Mouse (Mus musculus) heart, embryonic 14.5 days (tissue): ENCODE measurements at regions not wholly inside any gene's neighbourhood (a gene's known extent, or its start where the extent isn't known, plus 50 kb on each side); places are given as distances from the start of the nearest gene placed in this dataset.

Experiments used
- ATAC-seq: fragments of 200-750 bp; cut with Nextera tagmentation; 2 replicates; pipeline ENCODE4 v1.8.0; 2017; ENCODE audit warnings: low read depth, moderate TSS enrichment; ENCODE audit not compliant: insufficient number of reproducible peaks, insufficient read depth, low FRiP score
- H3K27ac ChIP-seq, 2 experiments: fragments of 200-500 bp in 1 of 2; fragments of 300-500 bp in 1 of 2; sonication (generic) in 1 of 2; replicated peaks in 1 of 2; 2 replicates each; pipeline ENCODE4 v1.5.1; 2012 to 2014; ENCODE audit warnings: low read depth in 2 of 2, low read length in 2 of 2, control low read depth in 1 of 2, mild to moderate bottlenecking in 1 of 2, mixed read lengths in 1 of 2; ENCODE audit not compliant: control insufficient read depth in 1 of 2, insufficient read depth in 1 of 2
- H3K27me3 ChIP-seq: fragments of 300-500 bp; sonication (generic); 2 replicates; pipeline ENCODE4 v1.6.1; 2014; ENCODE audit warnings: mild to moderate bottlenecking, low read length, control low read depth; ENCODE audit not compliant: control insufficient read depth, insufficient read depth
- H3K36me3 ChIP-seq: fragments of 300-500 bp; sonication (generic); 2 replicates; pipeline ENCODE4 v1.6.1; 2014; ENCODE audit warnings: mild to moderate bottlenecking, control low read depth, low read length, mixed read lengths; ENCODE audit not compliant: control insufficient read depth, insufficient read depth
- H3K4me1 ChIP-seq, 2 experiments: fragments of 200-500 bp in 1 of 2; fragments of 300-500 bp in 1 of 2; sonication (generic) in 1 of 2; 2 replicates each; pipeline ENCODE4 v1.6.1; 2012 to 2014; ENCODE audit warnings: low read length in 2 of 2, control low read depth in 1 of 2, mixed read lengths in 1 of 2; ENCODE audit not compliant: control insufficient read depth in 2 of 2, insufficient read depth in 2 of 2
- H3K4me2 ChIP-seq: fragments of 300-500 bp; sonication (generic); 2 replicates; pipeline ENCODE4 v1.6.1; 2014; ENCODE audit warnings: mild to moderate bottlenecking, low read length
- H3K4me3 ChIP-seq, 2 experiments: fragments of 200-500 bp in 1 of 2; fragments of 300-500 bp in 1 of 2; sonication (generic) in 1 of 2; 2 replicates each; pipeline ENCODE4 v1.5.1; 2012 to 2014; ENCODE audit warnings: low read length in 2 of 2, mild to moderate bottlenecking in 2 of 2, control low read depth in 1 of 2, low read depth in 1 of 2, moderate library complexity in 1 of 2; ENCODE audit not compliant: control insufficient read depth in 1 of 2, insufficient read depth in 1 of 2
- H3K9ac ChIP-seq: fragments of 300-500 bp; sonication (generic); 2 replicates; pipeline ENCODE4 v1.6.1; 2014; ENCODE audit warnings: mild to moderate bottlenecking, low read length
- H3K9me3 ChIP-seq: fragments of 300-500 bp; sonication (generic); 2 replicates; pipeline ENCODE4 v1.6.1; 2016; ENCODE audit warnings: low read length, control low read depth; ENCODE audit not compliant: control insufficient read depth
- WGBS: fragments of 180-500 bp; shearing (Covaris S2); extraction: QIAGEN DNeasy Blood & Tissue Kit; methylation state at CpG from one replicate; pipeline ENCODE4 v1.1.7; 2014; 5-methylcytosine and 5-hydroxymethylcytosine counted together

- Histone ChIP-seq H3K27ac (no peak overlapping the region), H3K4me3 (no peak overlapping the region), H3K27me3 (no peaks in the 10 kb centered on the region), H3K9ac (no peak overlapping the region), H3K4me2 (no peak overlapping the region), H3K36me3 (no peaks in the 10 kb centered on the region), H3K9me3 (no peaks in the 10 kb centered on the region), H3K4me1 (no peaks in the 10 kb centered on the region)
- WGBS, result 51% methylated on average over 5 of the region's 5 CpGs
- ATAC-seq, result no peak
Observed at GRCm38 (mm10) chr6:51760372-51760771, 236.7 kb downstream of the Snx10 start.

- no peaks in the 10 kb centered on the region for H3K9me3 ChIP-seq
Observed at GRCm38 (mm10) chr6:51761506-51761905, 237.8 kb downstream of the Snx10 start.

GRCm38 (mm10) chr6:51766482-51766881 is 242.8 kb downstream of the Snx10 start:
- H3K4me1 ChIP-seq, result peaks cover 5 to 7% of the 10 kb centered on the region in 2 experiments; a peak in 3 of 4 replicates
- no peaks in the 10 kb centered on the region for H3K9me3 ChIP-seq
- no peak overlapping the region for H3K27ac ChIP-seq
- WGBS, result 65% methylated on average over 3 of the region's 3 CpGs
- no peak overlapping the region for H3K4me3 ChIP-seq
- H3K4me2 ChIP-seq, result no peak overlapping the region
- no peaks in the 10 kb centered on the region; the same call in 1 of the 2 replicates for H3K27me3 ChIP-seq
- H3K36me3 ChIP-seq, result no peaks in the 10 kb centered on the region
- H3K9ac ChIP-seq, result no peak overlapping the region
- ATAC-seq, result no peak

More at GRCm38 (mm10) chr6:51761506-51761905, 237.8 kb downstream of the Snx10 start:
- 73% methylated on average over 5 of the region's 5 CpGs for WGBS
- H3K27me3 ChIP-seq, result no peaks in the 10 kb centered on the region; the same call in 1 of the 2 replicates
- no peaks in the 10 kb centered on the region for H3K36me3 ChIP-seq
- no peaks in the 10 kb centered on the region for H3K4me1 ChIP-seq
- no peak overlapping the region for H3K4me3 ChIP-seq
- no peak overlapping the region for H3K27ac ChIP-seq
- H3K9ac ChIP-seq, result no peak overlapping the region
- no peak for ATAC-seq
- H3K4me2 ChIP-seq, result no peak overlapping the region

- peak overlapping the region; percentile 47; the same call in 1 of the 2 replicates for H3K9ac ChIP-seq
Observed at GRCm38 (mm10) chr6:51767582-51768341, 244.1 kb downstream of the Snx10 start.

GRCm38 (mm10) chr6:51771001-51771400 is 241.3 kb downstream of the Skap2 start:
- WGBS, result 74% methylated on average over 9 of the region's 9 CpGs
- Histone ChIP-seq H3K27me3 (no peaks in the 10 kb centered on the region; the same call in 1 of the 2 replicates), H3K4me2 (no peak overlapping the region), H3K9ac (no peak overlapping the region), H3K9me3 (no peaks in the 10 kb centered on the region), H3K27ac (no peak overlapping the region), H3K4me1 (peaks cover 5 to 7% of the 10 kb centered on the region in 2 experiments; a peak in 3 of 4 replicates), H3K4me3 (no peak overlapping the region), H3K36me3 (no peaks in the 10 kb centered on the region)
- ATAC-seq, result no peak

More at GRCm38 (mm10) chr6:51767582-51768341, 244.1 kb downstream of the Snx10 start:
- peak overlapping the region; percentile 17 to 40 for H3K4me3 ChIP-seq
- H3K27me3 ChIP-seq, result no peaks in the 10 kb centered on the region; the same call in 1 of the 2 replicates
- no peaks in the 10 kb centered on the region for H3K9me3 ChIP-seq
- H3K4me2 ChIP-seq, result peak overlapping the region; percentile 53
- peaks cover 5 to 7% of the 10 kb centered on the region in 2 experiments; a peak in 3 of 4 replicates for H3K4me1 ChIP-seq
- peak; percentile 75 for ATAC-seq
- 15% methylated on average over 15 of the region's 15 CpGs for WGBS
- peak overlapping the region; percentile 53 to 73 for H3K27ac ChIP-seq
- H3K36me3 ChIP-seq, result no peaks in the 10 kb centered on the region

- Histone ChIP-seq H3K4me2 (no peak overlapping the region), H3K4me1 (peaks cover 5 to 7% of the 10 kb centered on the region in 2 experiments; a peak in 3 of 4 replicates), H3K4me3 (no peak overlapping the region), H3K9ac (no peak overlapping the region), H3K36me3 (no peaks in the 10 kb centered on the region), H3K27ac (no peak overlapping the region), H3K27me3 (no peaks in the 10 kb centered on the region; the same call in 1 of the 2 replicates), H3K9me3 (no peaks in the 10 kb centered on the region)
- 76% methylated on average over 11 of the region's 11 CpGs for WGBS
- no peak for ATAC-seq
Observed at GRCm38 (mm10) chr6:51771424-51771823, 240.9 kb downstream of the Skap2 start.

- H3K4me3 ChIP-seq, result no peak overlapping the region
- H3K27ac ChIP-seq, result no peak overlapping the region
- 74% methylated on average over 3 of the region's 3 CpGs for WGBS
- H3K9ac ChIP-seq, result no peak overlapping the region
- no peak for ATAC-seq
- H3K4me1 ChIP-seq, result no peaks in the 10 kb centered on the region
- no peaks in the 10 kb centered on the region for H3K9me3 ChIP-seq
- H3K36me3 ChIP-seq, result no peaks in the 10 kb centered on the region
- no peaks in the 10 kb centered on the region for H3K27me3 ChIP-seq
- H3K4me2 ChIP-seq, result no peak overlapping the region
Observed at GRCm38 (mm10) chr6:51774771-51775170, 237.6 kb downstream of the Skap2 start.
